Comparison of ENCODE assay signal across 9 mouse cellular contexts in genomic region chr15:92520677-92521225, GRCm38 (mm10).
DNase-seq lines count a peak whose midpoint lies in the region; ATAC-seq and TF ChIP-seq lines count a peak whose summit lies in the region.
"Had no signal": no experiment of that assay in that cellular context is flagged by ENCODE, and none has a peak within 500 bp of the region (broad histone marks: within the 10 kb centered on the region; RNA-seq: fewer than 3 reads in every experiment).

No protein-coding gene starts in this region.

- H3K4me1 ChIP-seq in heart, embryonic 11.5 days (ENCODE audit: control insufficient read depth, insufficient read depth, low read length): 0 out of 2 replicates have a peak, but pooled peaks cover 2% of the 10 kb centered on the region
- peaks cover 4% of the 10 kb centered on the region for H3K4me1 ChIP-seq in hindbrain, embryonic 16.5 days (ENCODE audit: control insufficient read depth, insufficient read depth, low read depth, low read length)
- peaks cover 13% of the 10 kb centered on the region for H3K4me1 ChIP-seq in limb, embryonic 14.5 days (ENCODE audit: control insufficient read depth, insufficient read depth, low read length)
- no peaks in the 10 kb centered on the region for H3K4me1 ChIP-seq in liver, embryonic 12.5 days

- no peak for ATAC-seq in heart, embryonic 11.5 days (replicated peaks; ENCODE audit: insufficient number of reproducible peaks, low FRiP score, low TSS enrichment)
- peak; percentile 24; the same call in 1 of the 2 replicates for ATAC-seq in hindbrain, embryonic 16.5 days
- no peak for ATAC-seq in limb, embryonic 14.5 days (ENCODE audit: low FRiP score, low read depth)
- ATAC-seq in liver, embryonic 12.5 days: no peak

- TF ChIP-seq POLR2A in brain, embryonic 14.5 days (IDR thresholded peaks at IDR 0.05; ENCODE audit: borderline replicate concordance, extremely low read depth, insufficient read depth, insufficient read length, poor library complexity, severe bottlenecking): no peak
- no peak for TF ChIP-seq POLR2A in limb, embryonic 14.5 days (IDR thresholded peaks at IDR 0.05; ENCODE audit: borderline replicate concordance, extremely low read depth, insufficient read depth, insufficient read length)

- no peak for TF ChIP-seq CTCF in brain, embryonic 14.5 days (IDR thresholded peaks at IDR 0.05; ENCODE audit: borderline replicate concordance, extremely low read depth, insufficient read depth, insufficient read length)

- intact Hi-C loops in heart, postnatal 14 days (cut with DNase I): no loop called here

- H3K36me3 ChIP-seq in heart, embryonic 11.5 days (ENCODE audit: control insufficient read depth, insufficient read depth, low read length): no peaks in the 10 kb centered on the region
- no peaks in the 10 kb centered on the region for H3K36me3 ChIP-seq in hindbrain, embryonic 16.5 days (ENCODE audit: control insufficient read depth, insufficient read depth, low read length)
- no peaks in the 10 kb centered on the region for H3K36me3 ChIP-seq in limb, embryonic 14.5 days (ENCODE audit: control insufficient read depth, insufficient read depth, low read length)
- H3K36me3 ChIP-seq in liver, embryonic 12.5 days: no peaks in the 10 kb centered on the region

- no peaks in the 10 kb centered on the region for H3K9me3 ChIP-seq in heart, embryonic 11.5 days (replicated peaks; ENCODE audit: control insufficient read depth, low read length)
- H3K9me3 ChIP-seq in hindbrain, embryonic 16.5 days (ENCODE audit: control insufficient read depth, low read length): no peaks in the 10 kb centered on the region
- no peaks in the 10 kb centered on the region for H3K9me3 ChIP-seq in limb, embryonic 14.5 days (ENCODE audit: control insufficient read depth, low read length)
- no peaks in the 10 kb centered on the region for H3K9me3 ChIP-seq in liver, embryonic 12.5 days (replicated peaks)

- H3K4me2 ChIP-seq in heart, embryonic 11.5 days: peak overlapping the region; percentile 62
- H3K4me2 ChIP-seq in hindbrain, embryonic 16.5 days (ENCODE audit: low read length): peak overlapping the region; percentile 20
- H3K4me2 ChIP-seq in limb, embryonic 14.5 days (replicated peaks; ENCODE audit: low read depth, low read length, severe bottlenecking): 0 out of 2 replicates have a peak overlapping the region, but pooled peaks have one; percentile 10
- no peak overlapping the region for H3K4me2 ChIP-seq in liver, embryonic 12.5 days

- no peak for DNase-seq in heart, postnatal 14 days
- DNase-seq in brain, embryonic 14.5 days (ENCODE audit: low read depth): peak; percentile 85
- no peak for DNase-seq in limb, embryonic 14.5 days (ENCODE audit: low spot score)
- DNase-seq in spleen, postnatal 14 days (ENCODE audit: low spot score in 2 of 2): no peak
- DNase-seq in kidney, postnatal 25 days: no peak
- DNase-seq: liver had no signal

- no peak overlapping the region for H3K4me3 ChIP-seq in heart, embryonic 11.5 days (ENCODE audit: low read depth, low read length)
- no peak overlapping the region for H3K4me3 ChIP-seq in hindbrain, embryonic 16.5 days (ENCODE audit: low read length)
- no peak overlapping the region for H3K4me3 ChIP-seq in limb, embryonic 14.5 days (replicated peaks; ENCODE audit: low read length)
- H3K4me3 ChIP-seq in liver, embryonic 12.5 days: no peak overlapping the region

- 38% methylated on average over 19 of the region's 19 CpGs for WGBS in heart, embryonic 11.5 days (ENCODE audit: insufficient replicate concordance)
- WGBS in hindbrain, embryonic 16.5 days: 35% methylated on average over 19 of the region's 19 CpGs
- 26% methylated on average over 19 of the region's 19 CpGs for WGBS in limb, embryonic 14.5 days
- WGBS in liver, embryonic 12.5 days (ENCODE audit: insufficient replicate concordance): 68% methylated on average over 19 of the region's 19 CpGs

- no peaks in the 10 kb centered on the region for H3K27me3 ChIP-seq in heart, embryonic 11.5 days (ENCODE audit: control insufficient read depth, insufficient read depth, low read length)
- H3K27me3 ChIP-seq in hindbrain, embryonic 16.5 days (replicated peaks; ENCODE audit: control insufficient read depth, insufficient read depth, low read length): no peaks in the 10 kb centered on the region
- no peaks in the 10 kb centered on the region for H3K27me3 ChIP-seq in limb, embryonic 14.5 days (ENCODE audit: control insufficient read depth, insufficient read depth, low read length)
- no peaks in the 10 kb centered on the region for H3K27me3 ChIP-seq in liver, embryonic 12.5 days (replicated peaks)

- H3K27ac ChIP-seq in heart, embryonic 11.5 days (ENCODE audit: low read depth, low read length): no peak overlapping the region
- H3K27ac ChIP-seq in hindbrain, embryonic 16.5 days (ENCODE audit: low read depth, low read length): no peak overlapping the region
- no peak overlapping the region for H3K27ac ChIP-seq in limb, embryonic 14.5 days (replicated peaks; ENCODE audit: low read depth, low read length)
- no peak overlapping the region for H3K27ac ChIP-seq in liver, embryonic 12.5 days

- no peak overlapping the region for H3K9ac ChIP-seq in heart, embryonic 11.5 days (ENCODE audit: low read depth, low read length)
- no peak overlapping the region for H3K9ac ChIP-seq in hindbrain, embryonic 16.5 days (ENCODE audit: low read depth, low read length)
- no peak overlapping the region for H3K9ac ChIP-seq in limb, embryonic 14.5 days (ENCODE audit: low read depth, low read length, severe bottlenecking)
- H3K9ac ChIP-seq in liver, embryonic 12.5 days: no peak overlapping the region
